Mouse (Mus musculus) neural tube, embryonic 13.5 days (tissue): ENCODE results near the gene Aco1. TPM values are rescaled to one million over a fixed set of nuclear protein-coding genes. Genes with fewer than 3 reads are reported as not detected.
A peak's percentile ranks its signal among the peaks of the same experiment; 100 is the strongest.

ENCODE experiments used
- ATAC-seq: fragments of 200-750 bp; cut with Nextera tagmentation; 2 replicates; pipeline ENCODE4 v1.8.0; 2017; ENCODE audit warnings: low read depth, mild to moderate bottlenecking, moderate TSS enrichment, moderate library complexity
- H3K27ac ChIP-seq: fragments of 300-500 bp; sonication (generic); replicated peaks from 2 replicates; pipeline ENCODE4 v1.5.1; 2015; ENCODE audit warnings: moderate library complexity, mild to moderate bottlenecking, inconsistent platforms
- H3K27me3 ChIP-seq: fragments of 300-500 bp; sonication (generic); 2 replicates; pipeline ENCODE4 v1.6.1; 2015; ENCODE audit warnings: mild to moderate bottlenecking, inconsistent platforms
- H3K36me3 ChIP-seq: fragments of 300-500 bp; sonication (generic); 2 replicates; pipeline ENCODE4 v1.6.1; 2015; ENCODE audit warnings: mild to moderate bottlenecking, inconsistent platforms
- H3K4me1 ChIP-seq: fragments of 300-500 bp; sonication (generic); replicated peaks from 2 replicates; pipeline ENCODE4 v1.6.1; 2015; ENCODE audit warnings: inconsistent platforms
- H3K4me2 ChIP-seq: fragments of 300-500 bp; sonication (generic); 2 replicates; pipeline ENCODE4 v1.6.1; 2015; ENCODE audit warnings: inconsistent platforms, mild to moderate bottlenecking, moderate library complexity
- H3K4me3 ChIP-seq: fragments of 300-500 bp; sonication (generic); 2 replicates; pipeline ENCODE4 v1.5.1; 2015; ENCODE audit warnings: mild to moderate bottlenecking, inconsistent platforms
- H3K9ac ChIP-seq: fragments of 300-500 bp; sonication (generic); 2 replicates; pipeline ENCODE4 v1.6.1; 2015; ENCODE audit warnings: moderate library complexity, mild to moderate bottlenecking, inconsistent platforms
- H3K9me3 ChIP-seq: fragments of 300-500 bp; sonication (generic); 2 replicates; pipeline ENCODE4 v1.6.1; 2016; ENCODE audit warnings: inconsistent platforms
- WGBS: fragments of 180-500 bp; shearing (Covaris S2); methylation state at CpG from one replicate; pipeline ENCODE4 v1.1.7; 2015; 5-methylcytosine and 5-hydroxymethylcytosine counted together
- polyA plus RNA-seq: library from polyadenylated mRNA; unstranded; fragments of >200 nt; fragmentation: Nextera tagmentation; extraction: Ambion mirVana; gene quantifications from 2 replicates; pipeline ENCODE4 v1.2.1, GENCODE M21; 2015

Aco1 gene
- polyA plus RNA-seq, 1 experiment from 2014 or later: 47.6 TPM

- H3K27ac ChIP-seq: no peak overlapping the region
- 14% methylated on average over 1 of the region's 1 CpGs for WGBS
- peak overlapping the region; percentile 89 for H3K9ac ChIP-seq
- ATAC-seq: no peak
- H3K4me2 ChIP-seq: peak overlapping the region; percentile 62
- no peaks in the 10 kb centered on the region for H3K9me3 ChIP-seq
- H3K27me3 ChIP-seq: no peaks in the 10 kb centered on the region
- H3K4me1 ChIP-seq: peaks cover 27% of the 10 kb centered on the region
- H3K4me3 ChIP-seq: peak overlapping the region; percentile 84
- H3K36me3 ChIP-seq: 0 out of 2 replicates have a peak, but pooled peaks cover 3% of the 10 kb centered on the region
Observed at GRCm38 (mm10) chr4:40144543-40144942, 1.7 kb downstream of the Aco1 start.

- ATAC-seq: no peak
- H3K36me3 ChIP-seq: 0 out of 2 replicates have a peak, but pooled peaks cover 3% of the 10 kb centered on the region
- no peaks in the 10 kb centered on the region for H3K27me3 ChIP-seq
- peak overlapping the region; percentile 84 for H3K4me3 ChIP-seq
- H3K9me3 ChIP-seq: no peaks in the 10 kb centered on the region
- WGBS: 72% methylated on average over 3 of the region's 3 CpGs
- peak overlapping the region; percentile 62 for H3K4me2 ChIP-seq
- H3K27ac ChIP-seq: no peak overlapping the region
- no peak overlapping the region for H3K9ac ChIP-seq
- peaks cover 27% of the 10 kb centered on the region for H3K4me1 ChIP-seq
Observed at GRCm38 (mm10) chr4:40144981-40145380, 2.1 kb downstream of the Aco1 start.

- Histone ChIP-seq H3K36me3 (0 out of 2 replicates have a peak, but pooled peaks cover 3% of the 10 kb centered on the region), H3K4me3 (no peak overlapping the region), H3K4me1 (peaks cover 19% of the 10 kb centered on the region), H3K4me2 (no peak overlapping the region), H3K27ac (no peak overlapping the region), H3K9ac (no peak overlapping the region), H3K27me3 (no peaks in the 10 kb centered on the region), H3K9me3 (no peaks in the 10 kb centered on the region)
- no peak for ATAC-seq
- WGBS: 98% methylated on average over 5 of the region's 5 CpGs
Observed at GRCm38 (mm10) chr4:40148281-40148680, 5.4 kb downstream of the Aco1 start.

- Histone ChIP-seq H3K27ac (no peak overlapping the region), H3K9ac (no peak overlapping the region)
- no peak for ATAC-seq
Observed at GRCm38 (mm10) chr4:40150046-40150445, 7.2 kb downstream of the Aco1 start.

GRCm38 (mm10) chr4:40152771-40153170, 9.9 kb downstream of the Aco1 start:
- Histone ChIP-seq H3K9me3 (no peaks in the 10 kb centered on the region), H3K4me3 (no peak overlapping the region), H3K27ac (no peak overlapping the region), H3K9ac (no peak overlapping the region), H3K4me2 (no peak overlapping the region), H3K36me3 (no peaks in the 10 kb centered on the region), H3K4me1 (no peaks in the 10 kb centered on the region), H3K27me3 (no peaks in the 10 kb centered on the region)
- WGBS: 99% methylated on average over 2 of the region's 2 CpGs
- ATAC-seq: no peak

More at GRCm38 (mm10) chr4:40150046-40150445, 7.2 kb downstream of the Aco1 start:
- Histone ChIP-seq H3K4me2 (no peak overlapping the region), H3K27me3 (no peaks in the 10 kb centered on the region), H3K4me1 (peaks cover 6% of the 10 kb centered on the region), H3K9me3 (no peaks in the 10 kb centered on the region), H3K36me3 (0 out of 2 replicates have a peak, but pooled peaks cover 3% of the 10 kb centered on the region), H3K4me3 (no peak overlapping the region)
- WGBS: 92% methylated on average over 7 of the region's 7 CpGs

GRCm38 (mm10) chr4:40153500-40153899, 10.6 kb downstream of the Aco1 start:
- H3K36me3 ChIP-seq: no peaks in the 10 kb centered on the region
- no peak for ATAC-seq

GRCm38 (mm10) chr4:40154751-40155150, 11.9 kb downstream of the Aco1 start:
- Histone ChIP-seq H3K4me3 (no peak overlapping the region), H3K9ac (no peak overlapping the region)
- 94% methylated on average over 4 of the region's 4 CpGs for WGBS

More at GRCm38 (mm10) chr4:40153500-40153899, 10.6 kb downstream of the Aco1 start:
- Histone ChIP-seq H3K9ac (no peak overlapping the region), H3K27me3 (no peaks in the 10 kb centered on the region), H3K4me3 (no peak overlapping the region), H3K4me1 (no peaks in the 10 kb centered on the region), H3K4me2 (no peak overlapping the region), H3K9me3 (no peaks in the 10 kb centered on the region), H3K27ac (no peak overlapping the region)
- 93% methylated on average over 4 of the region's 4 CpGs for WGBS

GRCm38 (mm10) chr4:40155467-40155999, 12.7 kb downstream of the Aco1 start:
- H3K4me2 ChIP-seq: no peak overlapping the region
- WGBS: 86% methylated on average over 13 of the region's 13 CpGs
- ATAC-seq: no peak
- no peak overlapping the region for H3K27ac ChIP-seq
- H3K36me3 ChIP-seq: peaks cover 2% of the 10 kb centered on the region; the same call in 1 of the 2 replicates
- no peak overlapping the region for H3K9ac ChIP-seq
- H3K9me3 ChIP-seq: no peaks in the 10 kb centered on the region
- H3K4me1 ChIP-seq: no peaks in the 10 kb centered on the region
- no peaks in the 10 kb centered on the region for H3K27me3 ChIP-seq
- H3K4me3 ChIP-seq: no peak overlapping the region

More at GRCm38 (mm10) chr4:40154751-40155150, 11.9 kb downstream of the Aco1 start:
- no peaks in the 10 kb centered on the region for H3K4me1 ChIP-seq
- no peak overlapping the region for H3K27ac ChIP-seq
- no peaks in the 10 kb centered on the region for H3K36me3 ChIP-seq
- no peak overlapping the region for H3K4me2 ChIP-seq
- H3K9me3 ChIP-seq: no peaks in the 10 kb centered on the region
- ATAC-seq: no peak
- H3K27me3 ChIP-seq: no peaks in the 10 kb centered on the region

GRCm38 (mm10) chr4:40156153-40156552, 13.3 kb downstream of the Aco1 start:
- ATAC-seq: no peak
- Histone ChIP-seq H3K4me3 (no peak overlapping the region), H3K9me3 (no peaks in the 10 kb centered on the region), H3K4me2 (no peak overlapping the region), H3K9ac (no peak overlapping the region), H3K4me1 (no peaks in the 10 kb centered on the region), H3K27me3 (no peaks in the 10 kb centered on the region), H3K36me3 (peaks cover 6% of the 10 kb centered on the region; the same call in 1 of the 2 replicates), H3K27ac (no peak overlapping the region)
- WGBS: 95% methylated on average over 2 of the region's 2 CpGs

GRCm38 (mm10) chr4:40156582-40157499, 14.0 kb downstream of the Aco1 start:
- ATAC-seq: no peak
- no peaks in the 10 kb centered on the region for H3K27me3 ChIP-seq
- no peak overlapping the region for H3K9ac ChIP-seq
- no peaks in the 10 kb centered on the region for H3K4me1 ChIP-seq
- H3K27ac ChIP-seq: no peak overlapping the region
- no peaks in the 10 kb centered on the region for H3K9me3 ChIP-seq
- H3K4me2 ChIP-seq: no peak overlapping the region
- no peak overlapping the region for H3K4me3 ChIP-seq
- 91% methylated on average over 18 of the region's 18 CpGs for WGBS
- H3K36me3 ChIP-seq: peaks cover 6% of the 10 kb centered on the region; the same call in 1 of the 2 replicates

- no peak overlapping the region for H3K4me2 ChIP-seq
- no peak overlapping the region for H3K9ac ChIP-seq
- no peak overlapping the region for H3K4me3 ChIP-seq
- ATAC-seq: no peak
- WGBS: 92% methylated on average over 5 of the region's 5 CpGs
- H3K27me3 ChIP-seq: no peaks in the 10 kb centered on the region
- H3K27ac ChIP-seq: no peak overlapping the region
- peaks cover 6% of the 10 kb centered on the region; the same call in 1 of the 2 replicates for H3K36me3 ChIP-seq
- H3K4me1 ChIP-seq: no peaks in the 10 kb centered on the region
- H3K9me3 ChIP-seq: no peaks in the 10 kb centered on the region
Observed at GRCm38 (mm10) chr4:40157500-40158223, 14.8 kb downstream of the Aco1 start.

- Histone ChIP-seq H3K27ac (no peak overlapping the region), H3K9me3 (no peaks in the 10 kb centered on the region), H3K4me3 (no peak overlapping the region), H3K4me1 (no peaks in the 10 kb centered on the region), H3K4me2 (no peak overlapping the region), H3K9ac (no peak overlapping the region), H3K36me3 (peaks cover 6% of the 10 kb centered on the region; the same call in 1 of the 2 replicates), H3K27me3 (no peaks in the 10 kb centered on the region)
- ATAC-seq: no peak
- 93% methylated on average over 5 of the region's 5 CpGs for WGBS
Observed at GRCm38 (mm10) chr4:40158224-40158540, 15.3 kb downstream of the Aco1 start.
